Mouse (Mus musculus): ENCODE results near the gene Lysmd4. TPM values are rescaled to one million over a fixed set of nuclear protein-coding genes. Genes with fewer than 3 reads are reported as not detected.

Gene Lysmd4
- 10 to 100 TPM; 31.5 to 34.1 (median 33.3) TPM for total RNA-seq (2022)

GRCm38 (mm10) chr7:67222220-67222862 is at the start of gene Lysmd4:
TSS of gene Lysmd4 (plus strand) at chr7:67222544.
- peak; percentile 95 for DNase-seq (ENCODE audit: low spot score in 2 of 2)

GRCm38 (mm10) chr7:67173522-67174195 is 48.7 kb upstream of the Lysmd4 start:
- no peak for DNase-seq (ENCODE audit: low spot score in 2 of 2)

GRCm38 (mm10) chr7:67183786-67184185 is 38.6 kb upstream of the Lysmd4 start:
- no peak for DNase-seq (ENCODE audit: low spot score in 2 of 2)

- peak in 1 of 2 experiments; percentile 65 for DNase-seq (ENCODE audit: low spot score in 2 of 2)
Measured at GRCm38 (mm10) chr7:67199412-67199811, 22.9 kb upstream of the Lysmd4 start.

GRCm38 (mm10) chr7:67203625-67204024 is 18.7 kb upstream of the Lysmd4 start:
- no peak for DNase-seq (ENCODE audit: low spot score in 2 of 2)

- no peak for DNase-seq (ENCODE audit: low spot score in 2 of 2)
Measured at GRCm38 (mm10) chr7:67205734-67206425, 16.5 kb upstream of the Lysmd4 start.

- DNase-seq (ENCODE audit: low spot score in 2 of 2), result no peak
Measured at GRCm38 (mm10) chr7:67206496-67206895, 15.8 kb upstream of the Lysmd4 start.

GRCm38 (mm10) chr7:67207701-67208100 is 14.6 kb upstream of the Lysmd4 start:
- no peak for DNase-seq (ENCODE audit: low spot score in 2 of 2)

- no peak for DNase-seq (ENCODE audit: low spot score in 2 of 2)
Measured at GRCm38 (mm10) chr7:67208317-67208716, 14.0 kb upstream of the Lysmd4 start.

- no peak for DNase-seq (ENCODE audit: low spot score in 2 of 2)
Measured at GRCm38 (mm10) chr7:67210004-67210833, 12.1 kb upstream of the Lysmd4 start.

GRCm38 (mm10) chr7:67211341-67211740 is 11.0 kb upstream of the Lysmd4 start:
- DNase-seq (ENCODE audit: low spot score in 2 of 2), result no peak

- no peak for DNase-seq (ENCODE audit: low spot score in 2 of 2)
Measured at GRCm38 (mm10) chr7:67211971-67212370, 10.4 kb upstream of the Lysmd4 start.

- no peak for DNase-seq (ENCODE audit: low spot score in 2 of 2)
Measured at GRCm38 (mm10) chr7:67213589-67213988, 8.8 kb upstream of the Lysmd4 start.

- no peak for DNase-seq (ENCODE audit: low spot score in 2 of 2)
Measured at GRCm38 (mm10) chr7:67216351-67216750, 6.0 kb upstream of the Lysmd4 start.

GRCm38 (mm10) chr7:67217025-67217424 is 5.3 kb upstream of the Lysmd4 start:
- no peak for DNase-seq (ENCODE audit: low spot score in 2 of 2)

GRCm38 (mm10) chr7:67225943-67226625 is 3.7 kb downstream of the Lysmd4 start:
- DNase-seq (ENCODE audit: low spot score in 2 of 2), result no peak

GRCm38 (mm10) chr7:67227538-67227937 is 5.2 kb downstream of the Lysmd4 start:
- no peak for DNase-seq (ENCODE audit: low spot score in 2 of 2)

GRCm38 (mm10) chr7:67228390-67228789 is 6.0 kb downstream of the Lysmd4 start:
- DNase-seq (ENCODE audit: low spot score in 2 of 2), result no peak

- no peak for DNase-seq (ENCODE audit: low spot score in 2 of 2)
Measured at GRCm38 (mm10) chr7:67228891-67229602, 6.7 kb downstream of the Lysmd4 start.

GRCm38 (mm10) chr7:67229701-67230100 is 7.4 kb downstream of the Lysmd4 start:
- no peak for DNase-seq (ENCODE audit: low spot score in 2 of 2)

Measured in layer of hippocampus, adult 8-10 months (tissue).